Mouse (Mus musculus) heart, adult 2 months (tissue): ENCODE results near the gene Slc39a2.

Experiments used
- CTCF ChIP-seq: fragments of 200-600 bp; IDR thresholded peaks from 2 replicates; pipeline ENCODE4 v1.8.1; 2022; ENCODE audit warnings: antibody characterized with exemption, mild to moderate bottlenecking, moderate library complexity
- EP300 ChIP-seq: fragments of 200-500 bp; IDR thresholded peaks from 2 replicates; pipeline ENCODE4 v1.6.1; 2011; ENCODE audit warnings: low read depth, low read length, control low read depth; ENCODE audit not compliant: insufficient read depth
- POLR2A ChIP-seq: fragments of 200-500 bp; IDR thresholded peaks from 2 replicates; pipeline ENCODE4 v1.6.1; 2011; ENCODE audit warnings: mild to moderate bottlenecking, low read depth, low read length, control low read depth; ENCODE audit not compliant: insufficient read depth

DNA sequence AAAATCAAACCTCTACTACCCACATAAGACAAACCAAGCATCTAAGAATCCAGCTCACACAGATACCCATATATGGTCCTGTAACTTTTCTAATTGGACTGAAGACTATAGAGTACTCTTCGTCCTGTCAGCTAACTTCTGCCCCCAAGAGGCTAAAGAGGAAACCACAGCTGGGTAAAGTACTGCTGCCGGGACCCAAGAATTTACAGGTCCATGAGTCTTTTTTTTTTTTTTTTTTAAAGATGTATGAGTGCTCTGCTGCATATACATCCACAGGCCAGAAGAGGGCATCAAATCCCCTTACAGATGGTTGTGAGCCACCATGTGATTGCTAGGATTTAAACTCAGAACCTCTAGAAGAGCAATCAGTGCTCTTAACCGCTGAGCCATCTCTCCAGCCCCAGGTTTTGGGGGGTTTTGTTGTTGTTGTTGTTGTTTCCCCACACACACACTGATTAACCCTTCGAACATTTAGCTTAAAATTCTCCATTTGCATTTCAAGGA is 9.1 kb upstream of the Slc39a2 start:
- peak; percentile 81 for TF ChIP-seq CTCF
- TF ChIP-seq POLR2A: no peak
- TF ChIP-seq EP300: no peak
